In the genomic region with DNA sequence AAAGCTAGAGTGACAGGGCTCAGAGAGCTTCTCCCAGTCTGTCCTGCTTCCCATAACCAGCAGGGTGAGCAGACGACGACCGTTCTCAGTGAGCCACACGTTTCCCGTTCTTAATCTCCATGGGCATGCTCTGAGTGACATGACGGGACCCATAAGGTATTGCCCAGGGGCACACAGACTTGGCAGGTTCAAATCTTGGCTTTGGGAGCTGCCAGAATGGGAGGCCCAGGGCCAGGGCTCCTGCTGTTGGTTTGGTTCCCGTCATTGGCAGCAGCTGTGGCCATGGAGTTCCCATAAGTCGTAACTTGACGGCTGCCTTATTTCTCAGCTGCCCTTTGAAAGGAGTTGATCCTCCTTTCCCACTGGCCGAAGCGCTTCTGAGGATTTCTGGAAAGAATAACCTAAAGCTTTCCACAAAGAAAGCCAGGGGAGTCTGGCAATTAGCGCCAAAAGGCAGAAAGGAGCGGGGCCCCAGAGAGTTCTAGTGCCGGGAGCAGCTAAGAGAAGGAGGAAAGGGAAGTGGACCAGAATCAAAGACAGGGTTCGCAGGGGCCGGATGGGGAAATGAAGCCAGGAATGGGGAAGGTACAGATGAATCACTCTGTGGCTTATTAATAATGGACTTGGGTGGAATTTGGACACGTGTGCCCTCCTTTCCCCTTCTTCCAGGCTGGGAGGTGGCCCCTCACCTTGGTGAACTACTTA, we compare ENCODE assay signal across 8 mouse cellular contexts. TPM values are rescaled to one million over a fixed set of nuclear protein-coding genes. Genes with fewer than 3 reads are reported as not detected.
A peak's percentile ranks its signal among the peaks of the same experiment; 100 is the strongest.
DNase-seq lines count a peak whose midpoint lies in the region; ATAC-seq and TF ChIP-seq lines count a peak whose summit lies in the region.

No protein-coding gene starts in this region.

- H3K9me3 ChIP-seq in forebrain, embryonic 10.5 days, result no peaks in the 10 kb centered on the region
- H3K9me3 ChIP-seq in forebrain, embryonic 12.5 days, result no peaks in the 10 kb centered on the region
- H3K9me3 ChIP-seq in forebrain, postnatal 0 days (ENCODE audit: low read length), result no peaks in the 10 kb centered on the region
- H3K9me3 ChIP-seq in liver, embryonic 11.5 days (ENCODE audit: control insufficient read depth, low read length), result no peaks in the 10 kb centered on the region

- WGBS in forebrain, embryonic 10.5 days, result 41% methylated on average over 17 of the region's 17 CpGs
- 20% methylated on average over 17 of the region's 17 CpGs for WGBS in forebrain, embryonic 12.5 days
- WGBS in forebrain, postnatal 0 days, result 11% methylated on average over 17 of the region's 17 CpGs
- 61% methylated on average over 17 of the region's 17 CpGs for WGBS in liver, embryonic 11.5 days

- DNase-seq in forebrain, embryonic 10.5 days (ENCODE audit: extremely low spot score, low spot score), result peak; percentile 20
- DNase-seq in forebrain, postnatal 0 days, result peak; percentile 75
- DNase-seq in heart, postnatal 4 days, result peak; percentile 61
- no peak for DNase-seq in T-cell, adult 2 months (ENCODE audit: low spot score)
- no peak for DNase-seq in liver, embryonic 11.5 days (ENCODE audit: low spot score)

- ATAC-seq in forebrain, embryonic 12.5 days (ENCODE audit: low FRiP score), result no peak
- ATAC-seq in forebrain, postnatal 0 days, result peak; percentile 48
- peak; percentile 86 for ATAC-seq in monocyte, adult 5-6 weeks (replicated peaks; ENCODE audit: insufficient number of reproducible peaks, low FRiP score, low TSS enrichment, poor library complexity, severe bottlenecking)
- ATAC-seq in liver, embryonic 11.5 days (replicated peaks; ENCODE audit: low FRiP score), result no peak

- H3K36me3 ChIP-seq in forebrain, embryonic 10.5 days (replicated peaks), result no peaks in the 10 kb centered on the region
- no peaks in the 10 kb centered on the region for H3K36me3 ChIP-seq in forebrain, embryonic 12.5 days (replicated peaks)
- no peaks in the 10 kb centered on the region for H3K36me3 ChIP-seq in forebrain, postnatal 0 days (ENCODE audit: insufficient read depth)
- H3K36me3 ChIP-seq in liver, embryonic 11.5 days (ENCODE audit: control insufficient read depth, insufficient read depth, low read length), result no peaks in the 10 kb centered on the region

- H3K27me3 ChIP-seq in forebrain, embryonic 10.5 days (ENCODE audit: poor library complexity, severe bottlenecking), result 0 out of 2 replicates have a peak, but pooled peaks cover 5% of the 10 kb centered on the region
- no peaks in the 10 kb centered on the region for H3K27me3 ChIP-seq in forebrain, embryonic 12.5 days
- no peaks in the 10 kb centered on the region for H3K27me3 ChIP-seq in forebrain, postnatal 0 days (ENCODE audit: insufficient read depth, low read length)
- H3K27me3 ChIP-seq in liver, embryonic 11.5 days (replicated peaks; ENCODE audit: control insufficient read depth, insufficient read depth, low read length), result no peaks in the 10 kb centered on the region

- TF ChIP-seq POLR2A in bone marrow macrophage, adult 2 months (IDR thresholded peaks at IDR 0.05; ENCODE audit: borderline replicate concordance, low read depth, low read length), result no peak; the same call in 1 of the 2 replicates

- no peak for TF ChIP-seq CTCF in bone marrow macrophage, adult 2 months (IDR thresholded peaks at IDR 0.05; ENCODE audit: low read depth, low read length)
- TF ChIP-seq CTCF in forebrain, postnatal 0 days (IDR thresholded peaks at IDR 0.05; ENCODE audit: low read depth), result peak; percentile 46

- no peak overlapping the region for H3K9ac ChIP-seq in forebrain, embryonic 12.5 days
- no peak overlapping the region for H3K9ac ChIP-seq in forebrain, postnatal 0 days
- no peak overlapping the region for H3K9ac ChIP-seq in liver, embryonic 11.5 days (ENCODE audit: low read depth, low read length)

- no peak overlapping the region for H3K4me3 ChIP-seq in forebrain, embryonic 10.5 days
- H3K4me3 ChIP-seq in forebrain, embryonic 12.5 days (replicated peaks), result no peak overlapping the region
- H3K4me3 ChIP-seq in bone marrow macrophage, adult 2 months (ENCODE audit: insufficient read depth, low read length), result peak overlapping the region; percentile 13; the same call in 1 of the 2 replicates
- no peak overlapping the region for H3K4me3 ChIP-seq in forebrain, postnatal 0 days (ENCODE audit: low read depth, low read length)
- H3K4me3 ChIP-seq in liver, embryonic 11.5 days (ENCODE audit: low read depth, low read length), result no peak overlapping the region

- peak overlapping the region; percentile 68 for H3K27ac ChIP-seq in forebrain, embryonic 10.5 days
- no peak overlapping the region for H3K27ac ChIP-seq in forebrain, embryonic 12.5 days
- H3K27ac ChIP-seq in bone marrow macrophage, adult 2 months (ENCODE audit: insufficient read depth, low read depth, low read length), result peak overlapping the region; percentile 86
- peak overlapping the region; percentile 10 for H3K27ac ChIP-seq in forebrain, postnatal 0 days (ENCODE audit: low read depth, low read length)
- no peak overlapping the region for H3K27ac ChIP-seq in liver, embryonic 11.5 days (ENCODE audit: low read depth, low read length)

- peaks cover 47% of the 10 kb centered on the region for H3K4me1 ChIP-seq in forebrain, embryonic 10.5 days
- H3K4me1 ChIP-seq in forebrain, embryonic 12.5 days, result peaks cover 31% of the 10 kb centered on the region
- H3K4me1 ChIP-seq in bone marrow macrophage, adult 2 months (ENCODE audit: control insufficient read depth, insufficient read depth, low read length), result peaks cover 33% of the 10 kb centered on the region
- peaks cover 18% of the 10 kb centered on the region for H3K4me1 ChIP-seq in forebrain, postnatal 0 days (ENCODE audit: insufficient read depth)
- H3K4me1 ChIP-seq in liver, embryonic 11.5 days (replicated peaks; ENCODE audit: control insufficient read depth, insufficient read depth, low read length), result peaks cover 3% of the 10 kb centered on the region; the same call in 1 of the 2 replicates

- no peak overlapping the region for H3K4me2 ChIP-seq in forebrain, embryonic 12.5 days
- no peak overlapping the region for H3K4me2 ChIP-seq in forebrain, postnatal 0 days (ENCODE audit: low read depth)
- no peak overlapping the region for H3K4me2 ChIP-seq in liver, embryonic 11.5 days

RNA-seq across cellular contexts. Expression of gene Fos, which starts 36.4 kb away (rescaled TPM):
- polyA plus RNA-seq in forebrain, embryonic 10.5 days (2016; fragmentation: Nextera tagmentation; extraction: Ambion mirVana), result 0.34 and 1.2 TPM in 2 replicates
- 0.80 and 1.1 TPM in 2 replicates for polyA plus RNA-seq in forebrain, embryonic 12.5 days (2016; fragmentation: Nextera tagmentation; extraction: Ambion mirVana)
- 64.0 and 65.2 TPM in 2 replicates for polyA plus RNA-seq in bone marrow macrophage, adult 2 months (2012; ENCODE audit: insufficient read depth, insufficient read length, missing spikeins)
- total RNA-seq in forebrain, postnatal 0 days (2014; rRNA removed), result 14.2 and 18.0 TPM in 2 replicates
- polyA plus RNA-seq in forebrain, postnatal 0 days (2015; fragmentation: Nextera tagmentation; extraction: Ambion mirVana), result 9.3 and 9.6 TPM in 2 replicates
- total RNA-seq in heart, postnatal 4 days (2021), result 1 to 10 TPM; 5.6 to 9.9 TPM
- total RNA-seq in monocyte, adult 5-6 weeks (2017), result 138 to 560 TPM (median 216 TPM) in 3 replicates
- 1.3 and 1.6 TPM in 2 replicates for polyA plus RNA-seq in liver, embryonic 11.5 days (2014; fragmentation: Nextera tagmentation; extraction: Ambion mirVana)

Comparison
In these comparisons a context has a peak if more than half of its experiments do, and no peak if none do; other contexts are left out.
1. H3K27ac ChIP-seq: peak in forebrain, embryonic 10.5 days (single experiment), bone marrow macrophage, adult 2 months (single experiment) and forebrain, postnatal 0 days (single experiment); none in forebrain, embryonic 12.5 days (single experiment) and liver, embryonic 11.5 days (single experiment).
2. ATAC-seq: peak in forebrain, postnatal 0 days (single experiment) and monocyte, adult 5-6 weeks (single experiment); none in forebrain, embryonic 12.5 days (single experiment) and liver, embryonic 11.5 days (single experiment).
3. DNase-seq: peak in forebrain, embryonic 10.5 days (single experiment), forebrain, postnatal 0 days (single experiment) and heart, postnatal 4 days (single experiment); none in T-cell, adult 2 months (single experiment) and liver, embryonic 11.5 days (single experiment).